Mouse (Mus musculus): Measurements from ENCODE around the gene Fam168a. TPM values are rescaled to one million over a fixed set of nuclear protein-coding genes. Genes with fewer than 3 reads are reported as not detected.

Fam168a gene
- total RNA-seq (2021) (10 to 100 TPM; 36.3 to 37.1 TPM), polyA plus RNA-seq (2012; rRNA removed) (39.8 and 52.6 TPM in 2 replicates)
- long read RNA-seq, partial matches to known transcripts, result 2 of 9 reads
- long read RNA-seq, other reads (novel, unspliced or antisense), result 7 of 9 reads

- intact Hi-C loops (cut with DNase I), result loop anchor here (2.0 to 5.0 kb wide), 3 partner anchors 61 to 334 kb away; partner anchors contain the start of genes C2cd3 and Ppme1
- TF ChIP-seq EP300 (IDR thresholded peaks at IDR 0.05; ENCODE audit: insufficient read depth, low read depth, low read length) (peak; percentile 89), CTCF (IDR thresholded peaks at IDR 0.05) (peak; percentile 46), POLR2A (IDR thresholded peaks at IDR 0.05; ENCODE audit: insufficient read depth, low read depth, low read length) (peak; percentile 84)
- H3K36me3 ChIP-seq (ENCODE audit: control insufficient read depth, insufficient read depth, low read length), result no peaks in the 10 kb centered on the region; the same call in 1 of the 2 replicates
- H3K9ac ChIP-seq (ENCODE audit: low read depth, low read length), result peak within 1 kb of the TSS; percentile 80
- peak; percentile 92 to 97 for DNase-seq
- no peaks in the 10 kb centered on the region for H3K27me3 ChIP-seq (ENCODE audit: control insufficient read depth, insufficient read depth, low read length)
- H3K4me3 ChIP-seq, result peak within 1 kb of the TSS; percentile 96
- H3K79me2 ChIP-seq (replicated peaks; ENCODE audit: control insufficient read depth, insufficient read depth, low read length), result no peaks in the 10 kb centered on the region; the same call in 1 of the 2 replicates
- peak within 1 kb of the TSS; percentile 97 for H3K27ac ChIP-seq
- peaks cover 4% of the 10 kb centered on the region for H3K4me1 ChIP-seq (ENCODE audit: control insufficient read depth, insufficient read depth, low read length)
- 0% methylated on average over 32 of the region's 37 CpGs for WGBS
Measured at GRCm38 (mm10) chr7:100706143-100706841, at the start of gene Fam168a. Fam168a (plus strand) TSS chr7:100706635.

GRCm38 (mm10) chr7:100656739-100657138 is 49.7 kb upstream of the Fam168a start:
- no peak overlapping the region for H3K27ac ChIP-seq
- DNase-seq, result no peak
- no peaks in the 10 kb centered on the region for H3K27me3 ChIP-seq (ENCODE audit: control insufficient read depth, insufficient read depth, low read length)
- TF ChIP-seq CTCF (IDR thresholded peaks at IDR 0.05) (no peak), POLR2A (IDR thresholded peaks at IDR 0.05; ENCODE audit: insufficient read depth, low read depth, low read length) (no peak), EP300 (IDR thresholded peaks at IDR 0.05; ENCODE audit: insufficient read depth, low read depth, low read length) (no peak)
- H3K4me3 ChIP-seq, result no peak overlapping the region
- no peaks in the 10 kb centered on the region for H3K4me1 ChIP-seq (ENCODE audit: control insufficient read depth, insufficient read depth, low read length)
- no peak overlapping the region for H3K9ac ChIP-seq (ENCODE audit: low read depth, low read length)
- no peaks in the 10 kb centered on the region for H3K79me2 ChIP-seq (replicated peaks; ENCODE audit: control insufficient read depth, insufficient read depth, low read length)
- H3K36me3 ChIP-seq (ENCODE audit: control insufficient read depth, insufficient read depth, low read length), result no peaks in the 10 kb centered on the region
- WGBS, result 46% methylated on average over 5 of the region's 5 CpGs
- intact Hi-C loops (cut with DNase I), result no loop called here

GRCm38 (mm10) chr7:100658093-100658578 is 48.3 kb upstream of the Fam168a start:
- Histone ChIP-seq H3K27ac (no peak overlapping the region), H3K36me3 (ENCODE audit: control insufficient read depth, insufficient read depth, low read length) (no peaks in the 10 kb centered on the region), H3K4me3 (no peak overlapping the region)

GRCm38 (mm10) chr7:100661264-100661663 is 45.2 kb upstream of the Fam168a start:
- WGBS, result 87% methylated on average over 7 of the region's 7 CpGs
- Histone ChIP-seq H3K4me1 (ENCODE audit: control insufficient read depth, insufficient read depth, low read length) (no peaks in the 10 kb centered on the region; the same call in 1 of the 2 replicates), H3K79me2 (replicated peaks; ENCODE audit: control insufficient read depth, insufficient read depth, low read length) (no peaks in the 10 kb centered on the region), H3K9ac (ENCODE audit: low read depth, low read length) (no peak overlapping the region), H3K4me3 (no peak overlapping the region), H3K27me3 (ENCODE audit: control insufficient read depth, insufficient read depth, low read length) (no peaks in the 10 kb centered on the region), H3K36me3 (ENCODE audit: control insufficient read depth, insufficient read depth, low read length) (no peaks in the 10 kb centered on the region), H3K27ac (no peak overlapping the region)
- TF ChIP-seq EP300 (IDR thresholded peaks at IDR 0.05; ENCODE audit: insufficient read depth, low read depth, low read length), result no peak
- TF ChIP-seq POLR2A (IDR thresholded peaks at IDR 0.05; ENCODE audit: insufficient read depth, low read depth, low read length), result no peak
- TF ChIP-seq CTCF (IDR thresholded peaks at IDR 0.05), result no peak
- no peak for DNase-seq
- intact Hi-C loops (cut with DNase I), result loop anchor here (10.0 kb wide), 1 partner anchor 236 kb away; no protein-coding TSS in a partner anchor

More at GRCm38 (mm10) chr7:100658093-100658578, 48.3 kb upstream of the Fam168a start:
- intact Hi-C loops (cut with DNase I), result no loop called here
- no peak for TF ChIP-seq CTCF (IDR thresholded peaks at IDR 0.05)
- TF ChIP-seq POLR2A (IDR thresholded peaks at IDR 0.05; ENCODE audit: insufficient read depth, low read depth, low read length), result no peak
- no peak for TF ChIP-seq EP300 (IDR thresholded peaks at IDR 0.05; ENCODE audit: insufficient read depth, low read depth, low read length)
- no peak overlapping the region for H3K9ac ChIP-seq (ENCODE audit: low read depth, low read length)
- WGBS, result 39% methylated on average over 18 of the region's 18 CpGs
- H3K79me2 ChIP-seq (replicated peaks; ENCODE audit: control insufficient read depth, insufficient read depth, low read length), result no peaks in the 10 kb centered on the region
- peak in 1 of 2 experiments; percentile 13 for DNase-seq
- no peaks in the 10 kb centered on the region for H3K27me3 ChIP-seq (ENCODE audit: control insufficient read depth, insufficient read depth, low read length)
- H3K4me1 ChIP-seq (ENCODE audit: control insufficient read depth, insufficient read depth, low read length), result no peaks in the 10 kb centered on the region

GRCm38 (mm10) chr7:100662231-100662630 is 44.2 kb upstream of the Fam168a start, which contains the start of gene Plekhb1:
Plekhb1 (minus strand) TSS chr7:100662414.
- no peak within 1 kb of the TSS for H3K9ac ChIP-seq (ENCODE audit: low read depth, low read length)

More at GRCm38 (mm10) chr7:100662231-100662630, 44.2 kb upstream of the Fam168a start, which contains the start of gene Plekhb1:
- H3K4me3 ChIP-seq, result no peak within 1 kb of the TSS
- DNase-seq, result no peak
- no peak for TF ChIP-seq POLR2A (IDR thresholded peaks at IDR 0.05; ENCODE audit: insufficient read depth, low read depth, low read length)
- no peaks in the 10 kb centered on the region for H3K79me2 ChIP-seq (replicated peaks; ENCODE audit: control insufficient read depth, insufficient read depth, low read length)
- no peaks in the 10 kb centered on the region for H3K36me3 ChIP-seq (ENCODE audit: control insufficient read depth, insufficient read depth, low read length)
- H3K4me1 ChIP-seq (ENCODE audit: control insufficient read depth, insufficient read depth, low read length), result no peaks in the 10 kb centered on the region; the same call in 1 of the 2 replicates
- intact Hi-C loops (cut with DNase I), result loop anchor here (10.0 kb wide), 1 partner anchor 237 kb away; no protein-coding TSS in a partner anchor
- WGBS, result 81% methylated on average over 8 of the region's 8 CpGs
- peak within 1 kb of the TSS; percentile 45 for H3K27ac ChIP-seq
- H3K27me3 ChIP-seq (ENCODE audit: control insufficient read depth, insufficient read depth, low read length), result no peaks in the 10 kb centered on the region
